Mouse (Mus musculus) midbrain, embryonic 14.5 days (tissue): Measurements from ENCODE around the gene Postn. TPM values are rescaled to one million over a fixed set of nuclear protein-coding genes. Genes with fewer than 3 reads are reported as not detected.

Experiments
- ATAC-seq: fragments of 200-750 bp; cut with Nextera tagmentation; 2 replicates; pipeline ENCODE4 v1.8.0; 2017; ENCODE audit warnings: moderate number of reproducible peaks, moderate library complexity; ENCODE audit not compliant: low FRiP score, low TSS enrichment
- DNase-seq: peaks from one replicate; pipeline ENCODE4 v3.0.0-alpha.2; 2015
- H3K27ac ChIP-seq: fragments of 300-500 bp; sonication (generic); replicated peaks from 2 replicates; pipeline ENCODE4 v1.5.1; 2014; ENCODE audit warnings: mild to moderate bottlenecking, low read depth, low read length, moderate library complexity
- H3K27me3 ChIP-seq: fragments of 300-500 bp; sonication (generic); 2 replicates; pipeline ENCODE4 v1.6.1; 2014; ENCODE audit warnings: low read length, control low read depth, mixed read lengths; ENCODE audit not compliant: control insufficient read depth, insufficient read depth
- H3K36me3 ChIP-seq: fragments of 300-500 bp; sonication (generic); 2 replicates; pipeline ENCODE4 v1.6.1; 2014; ENCODE audit warnings: low read length, control low read depth; ENCODE audit not compliant: control insufficient read depth, insufficient read depth
- H3K4me1 ChIP-seq: fragments of 300-500 bp; sonication (generic); 2 replicates; pipeline ENCODE4 v1.6.1; 2014; ENCODE audit warnings: mild to moderate bottlenecking, antibody characterized with exemption, low read length, control low read depth; ENCODE audit not compliant: control insufficient read depth, insufficient read depth
- H3K4me2 ChIP-seq: fragments of 300-500 bp; sonication (generic); 2 replicates; pipeline ENCODE4 v1.6.1; 2014; ENCODE audit warnings: mild to moderate bottlenecking, low read length, moderate library complexity
- H3K4me3 ChIP-seq: fragments of 300-500 bp; sonication (generic); replicated peaks from 2 replicates; pipeline ENCODE4 v1.5.1; 2014; ENCODE audit warnings: low read depth, low read length
- H3K9ac ChIP-seq: fragments of 300-500 bp; sonication (generic); replicated peaks from 2 replicates; pipeline ENCODE4 v1.6.1; 2014; ENCODE audit warnings: mild to moderate bottlenecking, low read length, moderate library complexity
- H3K9me3 ChIP-seq: fragments of 300-500 bp; sonication (generic); 2 replicates; pipeline ENCODE4 v1.6.1; 2016; ENCODE audit warnings: low read length, control low read depth, mixed read lengths; ENCODE audit not compliant: control insufficient read depth
- WGBS: fragments of 180-500 bp; shearing (Covaris S2); extraction: QIAGEN DNeasy Blood & Tissue Kit; methylation state at CpG from one replicate; pipeline ENCODE4 v1.1.7; 2014; 5-methylcytosine and 5-hydroxymethylcytosine counted together
- polyA plus RNA-seq: library from polyadenylated mRNA; unstranded; fragments of >200 nt; fragmentation: Nextera tagmentation; extraction: Ambion mirVana; gene quantifications from 2 replicates; pipeline ENCODE4 v1.2.1, GENCODE M21; 2014

Gene Postn
- polyA plus RNA-seq, 1 experiment from 2014 or later = 13.1 TPM

DNA sequence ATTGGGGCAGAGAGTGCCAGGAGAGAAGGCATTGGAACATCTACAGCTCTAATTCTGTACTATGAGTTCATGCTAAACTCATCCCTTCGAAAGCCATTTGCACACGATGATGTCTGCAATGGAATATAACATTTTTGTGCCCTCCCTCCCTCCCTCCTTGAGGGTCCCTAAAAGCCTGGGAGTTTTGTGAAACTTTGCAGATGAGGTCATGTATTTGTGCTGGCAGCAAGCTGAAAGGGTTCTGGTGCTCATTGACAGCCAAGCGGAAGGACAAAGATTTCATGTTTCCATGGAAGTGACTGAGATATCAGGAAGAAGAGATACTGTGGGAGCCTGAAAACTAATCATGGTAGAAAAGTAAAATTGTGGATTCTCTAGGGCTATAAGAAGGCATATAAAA is 50.1 kb downstream of the Postn start:
- WGBS = 90% methylated on average over 3 of the region's 3 CpGs

DNA sequence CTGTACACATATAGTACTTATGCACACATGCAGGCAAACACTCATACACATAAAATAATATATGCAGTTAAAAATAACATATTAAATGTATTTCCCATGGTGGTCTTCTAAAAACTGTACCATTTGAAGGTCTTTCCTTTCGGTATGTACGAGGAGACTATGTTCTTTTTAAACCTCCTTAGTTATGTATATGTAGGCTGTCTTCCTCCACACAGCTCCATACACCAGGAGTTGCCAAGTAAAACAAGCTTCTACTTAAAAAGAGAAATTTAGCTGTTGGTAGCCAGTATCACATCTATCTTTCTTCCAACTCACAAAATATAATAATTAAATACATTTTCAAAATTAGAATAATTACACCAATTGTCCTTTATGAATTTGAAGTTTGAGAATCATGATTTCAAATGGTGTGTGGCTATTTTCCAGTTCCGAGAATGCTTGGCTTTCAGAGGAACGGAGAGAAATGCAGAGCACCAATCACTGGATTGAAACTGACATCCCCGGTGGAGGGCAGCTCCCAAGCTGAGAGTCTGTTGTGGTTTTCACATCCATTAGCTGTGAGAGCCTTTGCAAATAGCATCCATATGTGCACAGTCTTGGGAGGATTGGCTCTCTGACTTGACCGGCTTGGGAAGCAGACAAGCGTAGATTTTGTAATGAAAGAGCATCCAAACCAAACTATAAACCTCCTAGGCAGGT is 52.1 kb downstream of the Postn start:
- Histone ChIP-seq H3K27me3 (no peaks in the 10 kb centered on the region), H3K9me3 (no peaks in the 10 kb centered on the region), H3K27ac (no peak overlapping the region), H3K36me3 (no peaks in the 10 kb centered on the region), H3K4me1 (peaks cover 5% of the 10 kb centered on the region; the same call in 1 of the 2 replicates), H3K9ac (no peak overlapping the region), H3K4me2 (no peak overlapping the region), H3K4me3 (no peak overlapping the region)
- DNase-seq (peak; percentile 4), ATAC-seq (no peak)
- 86% methylated on average over 7 of the region's 7 CpGs for WGBS

More for the DNA sequence above, 50.1 kb downstream of the Postn start:
- Histone ChIP-seq H3K4me3 (no peak overlapping the region), H3K27me3 (no peaks in the 10 kb centered on the region), H3K9ac (no peak overlapping the region), H3K4me1 (no peaks in the 10 kb centered on the region), H3K4me2 (no peak overlapping the region), H3K27ac (no peak overlapping the region), H3K9me3 (no peaks in the 10 kb centered on the region), H3K36me3 (no peaks in the 10 kb centered on the region)
- ATAC-seq (no peak), DNase-seq (no peak)

DNA sequence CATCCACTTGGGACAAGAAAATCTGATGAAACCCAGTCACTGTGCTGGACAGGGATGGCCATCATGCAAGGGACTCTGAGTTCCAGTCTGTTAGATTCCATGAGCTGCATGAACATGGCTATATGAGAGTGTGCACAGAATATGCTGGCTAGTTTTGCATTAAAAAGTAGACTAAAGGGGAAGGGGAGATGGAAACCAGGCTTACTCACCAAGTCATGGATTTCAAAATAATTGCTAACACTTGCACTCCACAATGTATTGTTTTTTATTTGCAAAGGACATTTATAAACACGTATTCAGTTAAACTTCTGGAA is 52.6 kb downstream of the Postn start:
- Histone ChIP-seq H3K4me2 (no peak overlapping the region), H3K36me3 (no peaks in the 10 kb centered on the region), H3K4me1 (peaks cover 6% of the 10 kb centered on the region; the same call in 1 of the 2 replicates), H3K9ac (no peak overlapping the region), H3K27ac (no peak overlapping the region), H3K27me3 (no peaks in the 10 kb centered on the region), H3K4me3 (no peak overlapping the region), H3K9me3 (no peaks in the 10 kb centered on the region)
- no peak for ATAC-seq
- DNase-seq = no peak
- 84% methylated on average over 1 of the region's 1 CpGs for WGBS

DNA sequence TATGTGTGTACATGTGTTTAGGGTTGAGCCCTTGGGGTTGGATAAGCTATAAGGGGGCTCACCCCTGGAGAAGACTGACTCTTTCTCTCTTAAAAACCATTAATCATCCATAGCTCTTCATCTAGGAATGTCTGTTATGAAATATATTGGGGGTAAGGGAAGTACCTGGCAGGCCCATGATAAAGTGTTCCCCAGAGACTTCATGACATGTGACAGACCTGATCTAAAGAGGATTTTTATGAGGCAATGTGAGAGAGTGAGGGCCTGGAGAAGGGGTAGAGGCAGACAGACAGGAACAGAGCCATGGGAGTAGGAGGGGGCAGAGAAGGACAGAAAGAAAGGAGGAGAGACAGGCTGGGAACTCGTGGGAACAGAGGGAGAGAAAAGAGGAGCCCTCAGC is 53.5 kb downstream of the Postn start:
- Histone ChIP-seq H3K9me3 (no peaks in the 10 kb centered on the region), H3K4me3 (no peak overlapping the region), H3K4me2 (no peak overlapping the region), H3K4me1 (peaks cover 6% of the 10 kb centered on the region; the same call in 1 of the 2 replicates), H3K9ac (no peak overlapping the region), H3K27ac (no peak overlapping the region), H3K36me3 (no peaks in the 10 kb centered on the region), H3K27me3 (no peaks in the 10 kb centered on the region)
- WGBS = 72% methylated on average over 1 of the region's 1 CpGs
- DNase-seq = no peak
- no peak for ATAC-seq

DNA sequence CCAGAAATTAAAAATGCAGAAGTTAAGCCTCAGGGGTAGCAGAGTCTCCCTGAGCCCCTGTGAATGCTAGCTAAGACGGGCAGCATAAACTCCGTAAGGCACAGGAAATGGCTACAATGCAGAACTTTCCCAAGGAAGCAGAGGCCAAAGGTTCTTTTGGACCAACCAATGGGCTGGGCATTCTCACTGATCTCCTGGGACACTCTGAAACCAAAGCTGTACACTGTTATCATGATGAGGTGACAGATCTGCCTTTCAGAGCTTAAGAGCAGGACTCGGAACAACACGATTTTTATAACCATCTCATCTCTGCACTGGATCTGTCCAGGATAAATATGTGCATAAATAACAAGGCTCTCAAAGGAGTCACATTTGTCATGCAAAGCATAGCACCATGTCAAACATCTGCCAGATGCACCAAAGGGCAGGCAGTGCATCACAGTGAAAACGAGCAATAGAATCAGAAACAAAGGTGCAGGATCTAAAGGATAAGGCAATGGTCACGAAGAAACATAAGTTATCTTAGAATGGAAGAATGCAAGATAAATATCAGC is 57.0 kb downstream of the Postn start:
- Histone ChIP-seq H3K4me3 (no peak overlapping the region), H3K36me3 (no peaks in the 10 kb centered on the region), H3K27me3 (no peaks in the 10 kb centered on the region), H3K27ac (peak overlapping the region; percentile 45; the same call in 1 of the 2 replicates), H3K4me2 (no peak overlapping the region), H3K9me3 (no peaks in the 10 kb centered on the region), H3K9ac (no peak overlapping the region), H3K4me1 (peaks cover 6% of the 10 kb centered on the region; the same call in 1 of the 2 replicates)
- DNase-seq (peak; percentile 25), ATAC-seq (no peak; the same call in 1 of the 2 replicates)
- WGBS = 15% methylated on average over 6 of the region's 6 CpGs

DNA sequence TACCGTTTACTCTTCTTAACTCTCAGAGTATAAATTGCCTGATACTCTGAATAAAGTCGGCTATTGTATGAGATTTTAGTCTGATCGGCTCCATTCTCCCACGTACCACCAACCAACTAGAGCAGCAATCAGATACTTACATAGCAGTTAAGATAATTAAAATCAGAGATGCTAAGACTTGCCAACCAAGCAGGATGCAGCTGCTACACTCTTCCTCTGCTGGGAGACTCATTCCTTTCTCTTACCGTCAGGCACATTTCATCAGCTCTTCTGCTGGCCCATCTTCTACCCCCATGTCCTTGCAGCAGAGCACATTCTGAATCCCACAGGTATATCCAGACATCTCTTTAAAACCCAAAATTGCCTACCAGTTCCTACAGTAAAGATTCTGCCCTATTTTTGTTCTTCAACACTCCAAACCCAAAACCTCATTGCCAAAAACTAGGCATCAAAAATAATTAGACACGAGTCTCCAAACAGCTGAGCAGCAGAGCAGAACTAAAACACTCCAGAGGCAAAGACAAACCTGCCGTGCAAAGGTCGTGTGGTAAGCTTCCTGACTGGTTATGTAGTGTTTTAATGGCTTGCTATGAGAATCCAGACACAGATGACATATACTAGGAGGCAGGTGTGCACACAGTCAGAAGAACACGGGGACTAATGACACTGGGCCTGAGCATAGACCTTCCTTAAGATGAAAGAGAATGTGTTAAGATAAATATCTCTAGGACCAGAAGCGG is 59.5 kb downstream of the Postn start:
- Histone ChIP-seq H3K9ac (no peak overlapping the region), H3K9me3 (no peaks in the 10 kb centered on the region), H3K4me3 (no peak overlapping the region), H3K4me1 (peaks cover 6% of the 10 kb centered on the region; the same call in 1 of the 2 replicates), H3K4me2 (no peak overlapping the region), H3K27ac (no peak overlapping the region), H3K27me3 (no peaks in the 10 kb centered on the region), H3K36me3 (no peaks in the 10 kb centered on the region)
- WGBS = 79% methylated on average over 10 of the region's 10 CpGs
- ATAC-seq = no peak
- DNase-seq = no peak

DNA sequence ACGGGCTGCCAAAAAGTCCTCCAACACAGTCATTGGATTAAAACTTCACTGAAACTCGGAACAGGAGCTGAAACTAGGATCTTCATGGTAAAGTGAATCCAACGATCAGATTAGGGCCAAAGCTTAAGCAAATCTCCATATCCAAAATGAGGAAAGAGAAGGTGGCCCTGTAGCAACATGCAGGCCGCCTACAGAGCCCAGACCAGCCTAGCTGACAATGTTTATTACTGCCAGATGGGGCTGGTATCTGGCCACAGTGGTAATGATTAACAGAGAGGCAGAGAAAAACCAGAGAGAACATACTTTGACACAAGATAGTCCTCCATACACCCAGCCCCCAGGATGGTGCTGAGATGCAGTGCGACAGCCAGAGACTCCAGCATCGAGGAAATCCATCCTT is 60.1 kb downstream of the Postn start:
- H3K9me3 ChIP-seq = no peaks in the 10 kb centered on the region
- H3K4me3 ChIP-seq = no peak overlapping the region
- DNase-seq (no peak), ATAC-seq (no peak)
- no peak overlapping the region for H3K4me2 ChIP-seq
- no peak overlapping the region for H3K9ac ChIP-seq
- WGBS = 83% methylated on average over 6 of the region's 6 CpGs
- H3K4me1 ChIP-seq = peaks cover 6% of the 10 kb centered on the region; the same call in 1 of the 2 replicates
- no peaks in the 10 kb centered on the region for H3K27me3 ChIP-seq
- H3K36me3 ChIP-seq = no peaks in the 10 kb centered on the region
- H3K27ac ChIP-seq = no peak overlapping the region

DNA sequence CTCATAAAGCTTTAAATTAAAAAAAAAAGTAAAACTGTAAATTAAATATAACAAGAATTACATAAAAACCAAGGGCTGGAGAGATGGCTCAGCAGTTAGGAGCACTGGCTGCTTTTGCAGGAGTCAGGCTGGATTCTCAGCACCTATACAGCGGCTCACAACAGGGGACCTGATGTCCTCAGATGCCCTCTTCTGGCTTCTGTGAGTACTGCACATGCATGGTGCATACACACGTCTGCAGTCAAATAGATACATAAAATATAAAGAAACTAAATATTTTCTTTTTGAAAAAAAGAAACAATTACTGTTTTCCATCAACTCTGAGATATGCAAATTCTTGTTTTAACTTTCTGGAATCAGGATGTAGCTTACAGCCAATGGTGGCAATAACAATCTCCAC is 60.8 kb downstream of the Postn start:
- no peak overlapping the region for H3K27ac ChIP-seq
- WGBS = 94% methylated on average over 2 of the region's 2 CpGs
- no peak overlapping the region for H3K4me2 ChIP-seq
- no peaks in the 10 kb centered on the region for H3K36me3 ChIP-seq
- no peak overlapping the region for H3K9ac ChIP-seq
- H3K4me3 ChIP-seq = no peak overlapping the region
- H3K9me3 ChIP-seq = no peaks in the 10 kb centered on the region
- H3K4me1 ChIP-seq = peaks cover 6% of the 10 kb centered on the region; the same call in 1 of the 2 replicates
- DNase-seq (no peak), ATAC-seq (no peak)
- no peaks in the 10 kb centered on the region for H3K27me3 ChIP-seq
